Mouse (Mus musculus): Measurements from ENCODE around the gene Npy5r. TPM values are rescaled to one million over a fixed set of nuclear protein-coding genes. Genes with fewer than 3 reads are reported as not detected.

The Npy5r gene
- polyA plus RNA-seq (2015; fragmentation: Nextera tagmentation; extraction: Ambion mirVana) = not detected in 2 replicates

- Histone ChIP-seq H3K27me3 (peaks cover 35% of the 10 kb centered on the region), H3K27ac (replicated peaks) (no peak within 1 kb of the TSS), H3K4me3 (replicated peaks) (peak within 1 kb of the TSS; percentile 39), H3K9ac (no peak within 1 kb of the TSS), H3K4me2 (replicated peaks) (peak within 1 kb of the TSS; percentile 70), H3K36me3 (no peaks in the 10 kb centered on the region), H3K4me1 (peaks cover 9% of the 10 kb centered on the region), H3K9me3 (replicated peaks) (no peaks in the 10 kb centered on the region)
- WGBS = 2% methylated on average over 43 of the region's 43 CpGs
- ATAC-seq (ENCODE audit: insufficient number of reproducible peaks, low FRiP score, low TSS enrichment, low read depth) = 0 out of 2 replicates have a peak, but pooled peaks have one; percentile 15
Observed at GRCm38 (mm10) chr8:66687511-66688329, at the start of gene Npy5r. TSS of gene Npy5r (minus strand) at chr8:66688128.

GRCm38 (mm10) chr8:66731957-66732356 lies 44.0 kb upstream of the Npy5r start:
- WGBS = 48% methylated on average over 5 of the region's 5 CpGs
- Histone ChIP-seq H3K9ac (no peak overlapping the region), H3K4me1 (no peaks in the 10 kb centered on the region), H3K4me3 (replicated peaks) (no peak overlapping the region), H3K4me2 (replicated peaks) (no peak overlapping the region), H3K9me3 (replicated peaks) (no peaks in the 10 kb centered on the region), H3K27me3 (no peaks in the 10 kb centered on the region), H3K36me3 (no peaks in the 10 kb centered on the region), H3K27ac (replicated peaks) (no peak overlapping the region)
- ATAC-seq (ENCODE audit: insufficient number of reproducible peaks, low FRiP score, low TSS enrichment, low read depth) = no peak

- no peak for ATAC-seq (ENCODE audit: insufficient number of reproducible peaks, low FRiP score, low TSS enrichment, low read depth)
- WGBS = 31% methylated on average over 7 of the region's 7 CpGs
- H3K27ac ChIP-seq (replicated peaks) = no peak overlapping the region
- no peaks in the 10 kb centered on the region for H3K4me1 ChIP-seq
- H3K36me3 ChIP-seq = no peaks in the 10 kb centered on the region
- no peaks in the 10 kb centered on the region for H3K9me3 ChIP-seq (replicated peaks)
- H3K4me2 ChIP-seq (replicated peaks) = no peak overlapping the region
- no peak overlapping the region for H3K9ac ChIP-seq
- no peak overlapping the region for H3K4me3 ChIP-seq (replicated peaks)
- H3K27me3 ChIP-seq = no peaks in the 10 kb centered on the region
Observed at GRCm38 (mm10) chr8:66729446-66729845, 41.5 kb upstream of the Npy5r start.

GRCm38 (mm10) chr8:66722835-66723234 lies 34.9 kb upstream of the Npy5r start:
- Histone ChIP-seq H3K36me3 (no peaks in the 10 kb centered on the region), H3K27ac (replicated peaks) (no peak overlapping the region), H3K4me1 (no peaks in the 10 kb centered on the region), H3K27me3 (no peaks in the 10 kb centered on the region), H3K9ac (no peak overlapping the region), H3K4me2 (replicated peaks) (no peak overlapping the region), H3K4me3 (replicated peaks) (no peak overlapping the region), H3K9me3 (replicated peaks) (no peaks in the 10 kb centered on the region)
- 56% methylated on average over 2 of the region's 2 CpGs for WGBS
- ATAC-seq (ENCODE audit: insufficient number of reproducible peaks, low FRiP score, low TSS enrichment, low read depth) = no peak

- H3K4me1 ChIP-seq = no peaks in the 10 kb centered on the region
- WGBS = 85% methylated on average over 7 of the region's 7 CpGs
- ATAC-seq (ENCODE audit: insufficient number of reproducible peaks, low FRiP score, low TSS enrichment, low read depth) = no peak
Observed at GRCm38 (mm10) chr8:66714324-66714975, 26.5 kb upstream of the Npy5r start.

GRCm38 (mm10) chr8:66698782-66699181 lies 10.9 kb upstream of the Npy5r start:
- Histone ChIP-seq H3K27ac (replicated peaks) (no peak overlapping the region), H3K27me3 (peaks cover 34% of the 10 kb centered on the region), H3K36me3 (no peaks in the 10 kb centered on the region), H3K9ac (no peak overlapping the region), H3K4me3 (replicated peaks) (0 out of 2 replicates have a peak overlapping the region, but pooled peaks have one; percentile 40), H3K9me3 (replicated peaks) (no peaks in the 10 kb centered on the region), H3K4me1 (peaks cover 9% of the 10 kb centered on the region; the same call in 1 of the 2 replicates), H3K4me2 (replicated peaks) (no peak overlapping the region)
- WGBS = 70% methylated on average over 7 of the region's 7 CpGs
- no peak for ATAC-seq (ENCODE audit: insufficient number of reproducible peaks, low FRiP score, low TSS enrichment, low read depth)

More at GRCm38 (mm10) chr8:66714324-66714975, 26.5 kb upstream of the Npy5r start:
- Histone ChIP-seq H3K9ac (no peak overlapping the region), H3K4me3 (replicated peaks) (no peak overlapping the region), H3K27me3 (no peaks in the 10 kb centered on the region), H3K36me3 (no peaks in the 10 kb centered on the region), H3K4me2 (replicated peaks) (no peak overlapping the region), H3K9me3 (replicated peaks) (no peaks in the 10 kb centered on the region), H3K27ac (replicated peaks) (no peak overlapping the region)

DNA sequence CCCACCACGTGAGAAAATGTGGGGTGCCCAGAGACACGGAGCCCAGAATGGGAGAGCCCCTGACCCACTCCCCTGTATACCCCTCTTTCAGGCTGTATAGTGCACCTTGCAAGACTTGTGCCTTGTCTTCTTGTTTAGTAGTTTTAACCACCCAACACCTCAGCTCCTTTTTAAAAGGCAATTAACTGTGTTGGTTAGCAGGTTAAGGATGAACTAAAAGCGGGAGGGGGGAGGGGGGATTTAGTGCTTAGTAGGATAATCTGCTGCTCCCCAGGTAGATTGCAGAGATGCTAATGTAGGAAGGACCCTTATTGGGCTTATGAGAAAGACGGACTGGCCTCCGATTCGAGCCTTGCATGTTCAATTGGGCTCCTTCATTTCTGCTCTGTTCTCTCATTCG lies 10.1 kb upstream of the Npy5r start:
- peak overlapping the region; percentile 40 for H3K4me3 ChIP-seq (replicated peaks)
- no peaks in the 10 kb centered on the region for H3K9me3 ChIP-seq (replicated peaks)
- no peak for ATAC-seq (ENCODE audit: insufficient number of reproducible peaks, low FRiP score, low TSS enrichment, low read depth)
- no peak overlapping the region for H3K27ac ChIP-seq (replicated peaks)
- no peak overlapping the region for H3K9ac ChIP-seq
- H3K36me3 ChIP-seq = no peaks in the 10 kb centered on the region
- H3K27me3 ChIP-seq = peaks cover 34% of the 10 kb centered on the region
- H3K4me1 ChIP-seq = peaks cover 9% of the 10 kb centered on the region; the same call in 1 of the 2 replicates
- H3K4me2 ChIP-seq (replicated peaks) = peak overlapping the region; percentile 64
- WGBS = 8% methylated on average over 7 of the region's 7 CpGs

- H3K27ac ChIP-seq (replicated peaks) = no peak within 1 kb of the TSS
- no peak within 1 kb of the TSS; the same call in 1 of the 2 replicates for H3K9ac ChIP-seq
- no peaks in the 10 kb centered on the region for H3K9me3 ChIP-seq (replicated peaks)
- H3K4me2 ChIP-seq (replicated peaks) = peak within 1 kb of the TSS; percentile 64
- 0 out of 2 replicates have a peak, but pooled peaks have one; percentile 29 for ATAC-seq (ENCODE audit: insufficient number of reproducible peaks, low FRiP score, low TSS enrichment, low read depth)
- peaks cover 9% of the 10 kb centered on the region; the same call in 1 of the 2 replicates for H3K4me1 ChIP-seq
- no peaks in the 10 kb centered on the region for H3K36me3 ChIP-seq
- 1% methylated on average over 30 of the region's 30 CpGs for WGBS
- peak within 1 kb of the TSS; percentile 40 for H3K4me3 ChIP-seq (replicated peaks)
- peaks cover 34% of the 10 kb centered on the region for H3K27me3 ChIP-seq
Observed at GRCm38 (mm10) chr8:66696970-66697843, 9.3 kb upstream of the Npy5r start, which contains the start of gene Npy1r. TSS of gene Npy1r (plus strand) at chr8:66697192.

GRCm38 (mm10) chr8:66690402-66690801 lies 2.5 kb upstream of the Npy5r start:
- Histone ChIP-seq H3K4me3 (replicated peaks) (no peak overlapping the region), H3K36me3 (no peaks in the 10 kb centered on the region), H3K27me3 (peaks cover 35% of the 10 kb centered on the region), H3K9ac (no peak overlapping the region), H3K4me2 (replicated peaks) (no peak overlapping the region), H3K27ac (replicated peaks) (no peak overlapping the region), H3K9me3 (replicated peaks) (no peaks in the 10 kb centered on the region), H3K4me1 (peaks cover 9% of the 10 kb centered on the region)
- WGBS = 79% methylated on average over 5 of the region's 5 CpGs
- no peak for ATAC-seq (ENCODE audit: insufficient number of reproducible peaks, low FRiP score, low TSS enrichment, low read depth)

DNA sequence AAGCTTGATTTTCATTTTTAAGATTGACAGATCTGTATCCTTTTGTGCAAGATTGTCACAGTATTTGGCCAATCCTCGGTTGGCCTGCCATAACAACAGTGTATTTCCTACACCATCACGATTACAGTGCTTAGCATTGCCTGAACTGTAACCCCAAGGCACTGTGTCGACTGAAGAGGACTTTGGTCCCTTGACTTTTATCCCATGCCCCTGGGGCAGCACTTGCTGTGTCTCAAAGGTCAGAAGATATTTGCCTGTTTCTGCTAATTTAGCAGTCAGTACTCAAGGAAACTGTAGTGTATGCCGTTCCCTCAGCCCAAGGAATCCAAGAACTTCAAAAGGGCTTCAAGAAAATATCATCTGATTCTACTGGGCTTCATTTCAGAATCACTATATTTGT lies 871 bp upstream of the Npy5r start:
- H3K4me1 ChIP-seq = peaks cover 9% of the 10 kb centered on the region
- H3K27ac ChIP-seq (replicated peaks) = no peak overlapping the region
- no peak for ATAC-seq (ENCODE audit: insufficient number of reproducible peaks, low FRiP score, low TSS enrichment, low read depth)
- H3K36me3 ChIP-seq = no peaks in the 10 kb centered on the region
- H3K27me3 ChIP-seq = peaks cover 35% of the 10 kb centered on the region
- H3K9ac ChIP-seq = no peak overlapping the region
- H3K9me3 ChIP-seq (replicated peaks) = no peaks in the 10 kb centered on the region
- H3K4me2 ChIP-seq (replicated peaks) = no peak overlapping the region
- no peak overlapping the region for H3K4me3 ChIP-seq (replicated peaks)
- 43% methylated on average over 4 of the region's 4 CpGs for WGBS

Measured in embryonic facial prominence, embryonic 15.5 days (tissue).